Mouse (Mus musculus) embryonic stem cell, embryonic (primary cell): ENCODE measurements around the gene Tescl.

ENCODE experiments used
- CTCF ChIA-PET, 4 experiments: fragments of 300-600 bp in 2 of 4; fragments of 350-600 bp in 2 of 4; sonication (Branson Sonifier 250); formaldehyde crosslinking; loops; one replicate each; lab custom pipeline; 2022; ENCODE audit warnings: inconsistent platforms in 2 of 4; lab: Charles Lee
- POLR2A ChIA-PET, 4 experiments: fragments of 300-600 bp in 2 of 4; fragments of 350-600 bp in 2 of 4; sonication (Branson Sonifier 250); formaldehyde crosslinking; loops; one replicate each; lab custom pipeline; 2022; ENCODE audit warnings: antibody characterized with exemption in 4 of 4, inconsistent platforms in 1 of 4; lab: Charles Lee

The Tescl gene

GRCm38 (mm10) chr7:24368226-24368625 is 34.5 kb upstream of the Tescl start:
- POLR2A ChIA-PET: no interaction called here
- CTCF ChIA-PET: no interaction called here

GRCm38 (mm10) chr7:24366716-24367632 is 33.2 kb upstream of the Tescl start:
- CTCF ChIA-PET: interaction anchor here (0.6 to 2.6 kb wide), 9 partner anchors 9 to 79 kb away, joined by 3 to 24 read pairs (median 5); no protein-coding TSS in a partner anchor
- POLR2A ChIA-PET: no interaction called here

DNA sequence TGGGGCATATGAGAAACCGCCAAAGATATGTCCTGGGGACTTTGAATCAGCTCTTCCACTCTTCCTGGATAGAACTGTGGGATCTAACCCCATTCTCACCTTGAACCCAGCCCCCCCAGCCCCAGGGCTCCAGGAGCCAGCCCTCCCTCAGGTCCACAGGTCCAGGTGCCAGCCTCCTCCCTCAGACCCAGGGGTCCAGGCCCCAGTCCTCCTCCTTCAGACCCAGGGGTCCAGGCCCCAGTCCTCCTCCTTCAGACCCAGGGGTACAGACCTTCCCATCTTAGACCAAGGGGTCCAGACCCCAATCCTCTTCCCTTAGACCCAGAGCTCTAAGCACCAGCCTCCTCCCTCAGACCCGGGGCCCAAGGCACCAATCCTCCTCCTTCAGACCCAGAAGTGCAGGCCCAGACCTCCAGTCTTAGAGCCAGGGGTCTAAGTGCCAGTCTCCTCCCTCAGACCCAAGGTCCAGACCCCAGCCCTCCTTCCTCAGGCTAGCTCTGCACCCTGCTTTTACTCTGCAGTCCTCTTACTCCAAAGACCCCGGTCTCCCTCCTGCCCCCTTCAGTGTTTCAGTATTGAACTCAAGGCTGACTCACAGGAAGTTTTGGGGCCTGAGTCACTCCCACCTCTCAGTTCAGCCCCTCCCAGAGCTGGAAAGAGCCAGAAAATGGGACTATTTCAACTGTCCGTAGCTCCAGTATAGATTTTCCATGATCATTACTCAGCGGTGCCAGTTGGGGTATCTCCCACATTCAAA is 31.7 kb upstream of the Tescl start:
- ChIA-PET POLR2A (interaction anchor here in 2 of 4 experiments (0.8 to 2.7 kb wide), 7 partner anchors 12 to 107 kb away, joined by 3 to 8 read pairs (median 3); partner anchors contain the start of genes Smg9 (in 2 of the 2) and Tescl (in 1 of the 2)), CTCF (interaction anchor here (0.5 to 3.0 kb wide), 41 partner anchors 8 to 297 kb away, joined by 3 to 24 read pairs (median 4); partner anchors contain the start of genes Lypd5 (in 2 of the 4) and Smg9 (in 1 of the 4))

- CTCF ChIA-PET: interaction anchor here (0.5 to 3.0 kb wide), 41 partner anchors 9 to 394 kb away, joined by 3 to 24 read pairs (median 4); partner anchors contain the start of genes Lypd5 (in 2 of the 4) and Smg9 (in 1 of the 4)
- POLR2A ChIA-PET: interaction anchor here in 2 of 4 experiments (0.9 to 2.7 kb wide), 5 partner anchors 12 to 107 kb away, joined by 3 to 8 read pairs (median 4); partner anchors contain the start of gene Smg9 (in 2 of the 2)
Observed at GRCm38 (mm10) chr7:24364827-24365226, 31.1 kb upstream of the Tescl start.

DNA sequence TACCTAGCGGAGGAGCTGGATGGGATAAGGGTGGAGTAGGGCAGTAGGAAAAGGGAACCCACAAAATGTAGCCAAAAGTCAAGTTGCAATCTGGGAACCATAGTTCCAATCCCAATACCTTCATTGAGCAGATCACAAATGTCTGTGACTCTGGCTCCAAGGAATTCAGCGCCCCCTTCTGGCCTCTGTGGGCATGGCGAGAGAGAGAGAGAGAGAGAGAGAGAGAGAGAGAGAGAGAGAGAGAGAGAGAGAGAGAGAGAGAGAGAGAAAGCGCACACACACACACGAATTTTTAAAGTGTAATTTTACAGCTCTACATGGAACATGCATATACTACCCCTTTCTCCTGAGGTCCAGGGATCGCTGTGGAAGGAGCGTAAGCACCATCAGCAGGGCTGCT is 29.5 kb upstream of the Tescl start:
- CTCF ChIA-PET: interaction anchor here (0.6 to 2.2 kb wide), 12 partner anchors 9 to 189 kb away, joined by 3 to 17 read pairs (median 4); no protein-coding TSS in a partner anchor
- POLR2A ChIA-PET: interaction anchor here in 1 of 4 experiments (0.6 to 0.9 kb wide), 3 partner anchors 10 to 153 kb away, joined by 3 to 7 read pairs (median 4); no protein-coding TSS in a partner anchor

DNA sequence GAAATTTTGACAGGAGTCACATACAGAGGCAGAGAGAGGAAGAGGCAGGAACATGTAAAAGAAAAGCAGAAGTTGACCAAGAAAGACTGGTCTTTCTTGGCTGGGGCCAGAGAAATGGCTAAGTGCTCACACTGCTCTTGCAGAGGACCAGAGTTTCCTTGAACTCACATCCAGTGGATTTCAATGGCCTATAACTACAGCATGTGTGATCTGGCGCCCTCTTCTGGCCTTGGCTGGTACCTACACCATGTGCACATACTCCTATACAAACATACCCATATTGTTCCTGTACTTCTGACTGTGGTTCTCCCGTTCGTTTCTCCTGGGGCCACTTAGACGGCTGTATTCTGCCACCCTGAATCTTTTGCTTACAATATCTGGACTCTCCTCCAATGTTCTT is 27.3 kb upstream of the Tescl start:
- POLR2A ChIA-PET: interaction anchor here in 1 of 4 experiments (0.7 kb wide), 1 partner anchor 630 kb away, joined by 3 read pairs; no protein-coding TSS in a partner anchor

DNA sequence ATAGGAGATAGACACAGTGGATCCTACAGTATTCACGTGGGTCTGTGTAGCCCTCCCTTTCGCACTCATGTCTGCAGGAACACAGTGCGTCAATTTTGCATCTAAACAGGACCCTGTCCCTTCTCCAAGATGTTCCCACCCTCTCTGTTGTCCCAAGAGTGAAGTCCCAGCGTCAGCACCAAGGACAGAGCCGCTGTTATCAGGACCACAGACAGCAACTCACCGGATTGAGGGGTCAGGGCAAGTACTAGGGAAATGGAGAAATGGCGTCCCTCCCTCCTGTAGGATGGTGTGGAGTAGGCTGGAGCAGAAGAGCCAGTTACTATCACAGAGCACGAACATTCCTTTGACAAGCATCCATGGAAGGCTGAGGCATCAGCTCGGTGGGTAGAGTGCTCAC is 25.5 kb upstream of the Tescl start:
- ChIA-PET CTCF (interaction anchor here in 1 of 4 experiments (0.7 kb wide), 1 partner anchor 206 kb away, joined by 3 read pairs; no protein-coding TSS in a partner anchor), POLR2A (no interaction called here)

More for the DNA sequence above, 27.3 kb upstream of the Tescl start:
- CTCF ChIA-PET: interaction anchor here in 3 of 4 experiments (0.7 to 1.1 kb wide), 4 partner anchors 10 to 663 kb away, joined by 3 to 4 read pairs (median 4); partner anchors contain the start of gene Irgq (in 1 of the 3)

- POLR2A ChIA-PET: interaction anchor here in 2 of 4 experiments (0.9 kb wide), 2 partner anchors 9 to 20 kb away, joined by 3 to 4 read pairs; partner anchors contain the start of gene Lypd5 (in 1 of the 2)
- CTCF ChIA-PET: interaction anchor here (0.5 to 1.5 kb wide), 16 partner anchors 8 to 1453 kb away, joined by 3 to 7 read pairs (median 4); partner anchors contain the start of gene Zfp235 (in 1 of the 4)
Observed at GRCm38 (mm10) chr7:24357899-24358298, 24.2 kb upstream of the Tescl start.

GRCm38 (mm10) chr7:24356081-24356480 is 22.3 kb upstream of the Tescl start:
- ChIA-PET CTCF (no interaction called here), POLR2A (no interaction called here)

DNA sequence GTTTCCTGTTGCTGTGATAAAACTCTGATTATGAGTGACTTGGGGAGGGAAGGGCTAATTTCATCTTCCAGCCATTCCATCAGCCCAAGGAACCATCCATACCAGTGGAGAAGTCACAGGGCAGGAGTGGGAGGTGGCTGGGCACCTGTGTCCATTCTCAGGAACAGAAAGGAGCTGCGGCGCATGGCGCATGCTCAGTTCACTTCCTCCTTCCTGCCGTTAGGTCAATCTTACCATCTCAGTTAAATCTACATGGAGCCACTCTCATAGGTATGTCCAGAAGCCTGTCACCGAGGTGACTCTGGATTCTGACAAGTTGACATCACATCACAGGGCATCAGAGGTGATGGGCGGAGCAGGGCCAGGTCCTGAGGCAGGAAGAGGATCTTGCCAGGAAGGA is 21.9 kb upstream of the Tescl start:
- POLR2A ChIA-PET: no interaction called here
- CTCF ChIA-PET: interaction anchor here in 2 of 4 experiments (0.6 to 1.5 kb wide), 3 partner anchors 10 to 41 kb away, joined by 3 to 5 read pairs (median 4); no protein-coding TSS in a partner anchor

- CTCF ChIA-PET: interaction anchor here (0.6 to 1.8 kb wide), 8 partner anchors 13 to 252 kb away, joined by 3 to 10 read pairs (median 4); no protein-coding TSS in a partner anchor
- POLR2A ChIA-PET: interaction anchor here in 1 of 4 experiments (0.5 to 0.7 kb wide), 2 partner anchors 9 to 174 kb away, joined by 3 read pairs; partner anchors contain the start of gene Zfp114
Observed at GRCm38 (mm10) chr7:24348896-24349295, 15.2 kb upstream of the Tescl start, which contains the start of gene Lypd5. TSS of gene Lypd5 (plus strand) at chr7:24349196.

DNA sequence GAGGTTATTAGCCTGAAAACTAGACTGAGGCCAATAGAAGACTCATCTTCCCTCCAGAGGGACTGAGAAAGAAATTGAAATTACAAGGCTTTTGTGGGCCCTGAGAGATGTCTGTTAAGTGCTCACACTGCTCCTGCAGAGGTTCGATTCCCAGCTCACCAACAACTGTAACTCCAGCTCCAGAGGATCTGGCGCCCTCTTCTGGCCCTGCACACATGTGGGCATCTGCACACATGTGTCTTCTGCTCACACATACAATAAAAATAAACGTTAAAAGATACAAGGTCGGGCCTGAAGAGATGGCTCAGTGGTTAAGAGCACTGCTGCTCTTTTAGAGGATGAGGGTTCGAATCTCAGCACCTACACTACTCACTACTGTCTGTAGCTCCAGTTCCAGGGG is 12.7 kb upstream of the Tescl start:
- POLR2A ChIA-PET: interaction anchor here in 1 of 4 experiments (0.5 kb wide), 1 partner anchor 138 kb away, joined by 3 read pairs; no protein-coding TSS in a partner anchor
- CTCF ChIA-PET: interaction anchor here (0.5 to 2.1 kb wide), 8 partner anchors 10 to 254 kb away, joined by 3 to 7 read pairs (median 3); no protein-coding TSS in a partner anchor

- ChIA-PET POLR2A (no interaction called here), CTCF (interaction anchor here in 1 of 4 experiments (0.6 kb wide), 1 partner anchor 316 kb away, joined by 5 read pairs; no protein-coding TSS in a partner anchor)
Observed at GRCm38 (mm10) chr7:24343701-24344272, 10.1 kb upstream of the Tescl start.

GRCm38 (mm10) chr7:24338241-24338640 is 4.5 kb upstream of the Tescl start:
- ChIA-PET CTCF (interaction anchor here in 3 of 4 experiments (0.6 to 1.5 kb wide), 13 partner anchors 14 to 358 kb away, joined by 3 to 15 read pairs (median 4); partner anchors contain the start of genes Zfp108 (in 1 of the 3) and Zfp180 (in 1 of the 3)), POLR2A (interaction anchor here in 2 of 4 experiments (1.0 to 1.2 kb wide), 2 partner anchors 19 to 32 kb away, joined by 3 to 4 read pairs; no protein-coding TSS in a partner anchor)

GRCm38 (mm10) chr7:24335699-24336309 is 2.1 kb upstream of the Tescl start:
- POLR2A ChIA-PET: interaction anchor here in 2 of 4 experiments (1.0 to 2.1 kb wide), 3 partner anchors 9 to 19 kb away, joined by 3 to 6 read pairs (median 4); partner anchors contain the start of gene Zfp94 (in 1 of the 2)
- CTCF ChIA-PET: interaction anchor here (0.5 to 2.1 kb wide), 54 partner anchors 9 to 631 kb away, joined by 3 to 17 read pairs (median 4); partner anchors contain the start of genes Lypd5 (in 4 of the 4), Zfp94 (in 2 of the 4), Smg9 (in 1 of the 4) and Zfp61 (in 1 of the 4)
